Mouse (Mus musculus) cortical plate, adult 2 months (tissue): ENCODE measurements around the gene Cmtm7.

ENCODE experiments used
- CTCF ChIP-seq: fragments of 200-500 bp; IDR thresholded peaks from 2 replicates; pipeline ENCODE4 v1.5.1; 2011; ENCODE audit warnings: mild to moderate bottlenecking, control low read depth, low read length; ENCODE audit not compliant: insufficient read depth; ENCODE audit errors: extremely low read depth
- POLR2A ChIP-seq: fragments of 200-500 bp; IDR thresholded peaks from 2 replicates; pipeline ENCODE4 v1.6.1; 2011; ENCODE audit warnings: mild to moderate bottlenecking, low read length, control low read depth; ENCODE audit not compliant: insufficient read depth; ENCODE audit errors: extremely low read depth

GRCm38 (mm10) chr9:114789989-114790388, 8.3 kb upstream of the Cmtm7 start:
- TF ChIP-seq CTCF (no peak), POLR2A (no peak)
